Mouse (Mus musculus) limb, embryonic 14.5 days (tissue): ENCODE data around the gene Abhd14a. TPM values are rescaled to one million over a fixed set of nuclear protein-coding genes. Genes with fewer than 3 reads are reported as not detected.

Experiments
- ATAC-seq: fragments of 200-750 bp; cut with Nextera tagmentation; 2 replicates; pipeline ENCODE4 v1.8.0; 2017; ENCODE audit warnings: low read depth, moderate number of reproducible peaks, moderate TSS enrichment; ENCODE audit not compliant: low FRiP score
- DNase-seq: peaks from one replicate; pipeline ENCODE4 v3.0.0-alpha.2; 2015; ENCODE audit warnings: low spot score
- H3K27ac ChIP-seq: fragments of 300-500 bp; sonication (generic); replicated peaks from 2 replicates; pipeline ENCODE4 v1.5.1; 2014; ENCODE audit warnings: low read depth, mild to moderate bottlenecking, low read length, moderate library complexity, mixed read lengths
- H3K27me3 ChIP-seq: fragments of 300-500 bp; sonication (generic); 2 replicates; pipeline ENCODE4 v1.6.1; 2014; ENCODE audit warnings: low read length, mixed read lengths; ENCODE audit not compliant: control insufficient read depth, insufficient read depth
- H3K36me3 ChIP-seq: fragments of 300-500 bp; sonication (generic); 2 replicates; pipeline ENCODE4 v1.6.1; 2014; ENCODE audit warnings: mild to moderate bottlenecking, low read length, moderate library complexity, mixed read lengths; ENCODE audit not compliant: control insufficient read depth, insufficient read depth
- H3K4me1 ChIP-seq: fragments of 300-500 bp; sonication (generic); 2 replicates; pipeline ENCODE4 v1.6.1; 2014; ENCODE audit warnings: antibody characterized with exemption, low read length, mixed read lengths; ENCODE audit not compliant: control insufficient read depth, insufficient read depth
- H3K4me2 ChIP-seq: fragments of 300-500 bp; sonication (generic); replicated peaks from 2 replicates; pipeline ENCODE4 v1.6.1; 2014; ENCODE audit warnings: low read depth, mild to moderate bottlenecking, low read length, moderate library complexity; ENCODE audit not compliant: severe bottlenecking
- H3K4me3 ChIP-seq: fragments of 300-500 bp; sonication (generic); replicated peaks from 2 replicates; pipeline ENCODE4 v1.5.1; 2014; ENCODE audit warnings: low read length
- H3K9ac ChIP-seq: fragments of 300-500 bp; sonication (generic); 2 replicates; pipeline ENCODE4 v1.6.1; 2014; ENCODE audit warnings: mild to moderate bottlenecking, low read depth, low read length, moderate library complexity; ENCODE audit not compliant: severe bottlenecking
- H3K9me3 ChIP-seq: fragments of 300-500 bp; sonication (generic); 2 replicates; pipeline ENCODE4 v1.6.1; 2016; ENCODE audit warnings: low read length; ENCODE audit not compliant: control insufficient read depth
- POLR2A ChIP-seq: fragments of 200-500 bp; IDR thresholded peaks from 2 replicates; pipeline ENCODE4 v1.8.0; 2012; ENCODE audit warnings: inconsistent platforms, mild to moderate bottlenecking, moderate library complexity, borderline replicate concordance; ENCODE audit not compliant: insufficient read depth, insufficient read length; ENCODE audit errors: extremely low read depth
- WGBS: fragments of 180-500 bp; shearing (Covaris S2); extraction: QIAGEN DNeasy Blood & Tissue Kit; methylation state at CpG from one replicate; pipeline ENCODE4 v1.1.7; 2014; 5-methylcytosine and 5-hydroxymethylcytosine counted together
- polyA plus RNA-seq, 2 experiments: library from polyadenylated mRNA; depleted of rRNA in 1 of 2; stranded (reverse) in 1 of 2; unstranded in 1 of 2; fragments of >200 nt; fragmentation: Nextera tagmentation in 1 of 2; extraction: Ambion mirVana in 1 of 2; gene quantifications; 2 replicates each; pipeline versions ENCODE4 v1.2.1 to v1.2.3; 2012 to 2014

Gene Abhd14a
- polyA plus RNA-seq, 2 experiments, result 69.5 to 79.9 TPM

DNA sequence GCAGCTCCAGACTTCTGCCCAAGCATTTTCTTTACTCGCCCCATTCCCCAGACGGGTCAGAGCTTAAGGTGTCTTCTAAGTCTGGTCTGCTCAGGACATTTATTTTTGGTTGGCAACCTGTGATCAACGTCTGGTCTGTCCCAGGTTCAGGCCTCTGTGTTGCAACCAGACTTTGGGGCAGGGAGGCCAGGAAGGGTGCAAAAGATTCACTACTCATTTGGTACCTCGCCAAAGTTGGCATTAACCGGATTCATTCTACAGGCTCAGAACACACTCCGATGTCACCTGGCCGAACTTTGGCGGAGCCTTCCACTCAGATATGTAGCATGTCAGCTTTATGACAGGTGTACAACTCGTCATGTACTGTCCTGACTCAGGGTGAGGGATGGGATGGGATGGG, 473 bp upstream of the Abhd14a start:
- no peaks in the 10 kb centered on the region for H3K36me3 ChIP-seq
- no peak for DNase-seq
- H3K27ac ChIP-seq, result peak overlapping the region; percentile 69
- TF ChIP-seq POLR2A, result no peak
- H3K4me1 ChIP-seq, result peaks cover 39% of the 10 kb centered on the region
- no peaks in the 10 kb centered on the region for H3K9me3 ChIP-seq
- peak overlapping the region; percentile 61 for H3K4me3 ChIP-seq
- H3K9ac ChIP-seq, result peak overlapping the region; percentile 68
- H3K4me2 ChIP-seq, result peak overlapping the region; percentile 86
- ATAC-seq, result no peak
- no peaks in the 10 kb centered on the region for H3K27me3 ChIP-seq
- 34% methylated on average over 9 of the region's 9 CpGs for WGBS

- no peak for TF ChIP-seq POLR2A
- peaks cover 5% of the 10 kb centered on the region; the same call in 1 of the 2 replicates for H3K36me3 ChIP-seq
- no peak overlapping the region for H3K4me3 ChIP-seq
- peaks cover 16% of the 10 kb centered on the region for H3K4me1 ChIP-seq
- H3K27ac ChIP-seq, result no peak overlapping the region
- H3K9ac ChIP-seq, result no peak overlapping the region
- H3K4me2 ChIP-seq, result no peak overlapping the region
- no peak for ATAC-seq
- no peaks in the 10 kb centered on the region for H3K9me3 ChIP-seq
- DNase-seq, result no peak
- WGBS, result 78% methylated on average over 4 of the region's 4 CpGs
- no peaks in the 10 kb centered on the region for H3K27me3 ChIP-seq
Observed at GRCm38 (mm10) chr9:106444836-106445235, 2.6 kb downstream of the Abhd14a start.

DNA sequence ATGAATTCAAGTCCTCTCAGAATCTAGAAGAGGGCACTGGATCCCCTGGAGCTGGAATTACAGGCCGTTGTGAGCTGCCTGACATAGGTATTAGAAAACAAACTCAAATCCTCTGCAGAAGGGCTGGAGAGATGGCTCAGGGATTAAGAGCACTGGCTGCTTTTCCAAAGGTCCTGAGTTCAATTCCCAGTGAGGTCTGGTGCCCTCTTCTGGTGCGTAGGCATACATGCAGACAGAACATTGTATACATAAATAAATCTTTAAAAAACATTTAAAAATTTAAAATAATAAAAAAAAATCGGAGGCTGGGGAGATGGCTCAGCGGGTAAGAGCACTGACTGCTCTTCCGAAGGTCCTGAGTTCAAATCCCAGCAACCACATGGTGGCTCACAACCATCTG, 4.8 kb downstream of the Abhd14a start:
- no peaks in the 10 kb centered on the region for H3K27me3 ChIP-seq
- H3K4me2 ChIP-seq, result no peak overlapping the region
- no peak for TF ChIP-seq POLR2A
- no peak overlapping the region for H3K9ac ChIP-seq
- ATAC-seq, result no peak
- H3K9me3 ChIP-seq, result no peaks in the 10 kb centered on the region
- no peak overlapping the region for H3K4me3 ChIP-seq
- no peak overlapping the region for H3K27ac ChIP-seq
- H3K4me1 ChIP-seq, result peaks cover 9% of the 10 kb centered on the region
- DNase-seq, result no peak
- H3K36me3 ChIP-seq, result peaks cover 5% of the 10 kb centered on the region; the same call in 1 of the 2 replicates
- whole genome bisulfite sequencing, result 78% methylated on average over 5 of the region's 5 CpGs

GRCm38 (mm10) chr9:106436566-106436965, 10.9 kb downstream of the Abhd14a start:
- Histone ChIP-seq H3K27ac (no peak overlapping the region), H3K4me2 (no peak overlapping the region), H3K9me3 (no peaks in the 10 kb centered on the region), H3K9ac (0 out of 2 replicates have a peak overlapping the region, but pooled peaks have one; percentile 3), H3K36me3 (peaks cover 38% of the 10 kb centered on the region), H3K27me3 (no peaks in the 10 kb centered on the region), H3K4me3 (no peak overlapping the region), H3K4me1 (peaks cover 12% of the 10 kb centered on the region)
- no peak for DNase-seq
- no peak for ATAC-seq
- no peak for TF ChIP-seq POLR2A
- WGBS, result 86% methylated on average over 9 of the region's 9 CpGs

GRCm38 (mm10) chr9:106433389-106433788, 14.1 kb downstream of the Abhd14a start:
- no peaks in the 10 kb centered on the region for H3K27me3 ChIP-seq
- H3K4me3 ChIP-seq, result no peak overlapping the region
- no peak overlapping the region for H3K27ac ChIP-seq
- peaks cover 44% of the 10 kb centered on the region for H3K36me3 ChIP-seq
- no peak overlapping the region for H3K9ac ChIP-seq
- ATAC-seq, result no peak
- WGBS, result 62% methylated on average over 6 of the region's 7 CpGs
- no peaks in the 10 kb centered on the region for H3K9me3 ChIP-seq
- peaks cover 15% of the 10 kb centered on the region for H3K4me1 ChIP-seq
- TF ChIP-seq POLR2A, result no peak
- no peak overlapping the region for H3K4me2 ChIP-seq
- DNase-seq, result no peak

DNA sequence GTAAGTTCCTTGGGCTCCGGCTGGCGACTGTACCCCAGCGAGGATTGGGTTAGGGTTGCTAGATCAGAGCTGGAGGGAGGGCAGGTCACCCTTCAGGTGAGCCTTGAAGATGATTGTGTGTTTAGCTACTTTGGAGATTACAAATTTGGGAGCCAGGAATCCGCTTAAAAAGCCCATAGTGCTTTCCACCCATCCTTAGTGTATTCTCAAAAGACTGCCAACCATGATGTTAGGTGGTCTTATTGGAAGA, 17.5 kb downstream of the Abhd14a start:
- WGBS, result 1% methylated on average over 4 of the region's 4 CpGs
- H3K27ac ChIP-seq, result peak overlapping the region; percentile 97
- H3K4me2 ChIP-seq, result peak overlapping the region; percentile 88
- no peaks in the 10 kb centered on the region for H3K27me3 ChIP-seq
- H3K4me1 ChIP-seq, result peaks cover 8% of the 10 kb centered on the region; the same call in 1 of the 2 replicates
- ATAC-seq (no peak), DNase-seq (no peak)
- TF ChIP-seq POLR2A, result no peak
- peak overlapping the region; percentile 91 for H3K4me3 ChIP-seq
- H3K9ac ChIP-seq, result peak overlapping the region; percentile 96
- H3K36me3 ChIP-seq, result peaks cover 42% of the 10 kb centered on the region
- no peaks in the 10 kb centered on the region for H3K9me3 ChIP-seq
